Mouse (Mus musculus): Measurements from ENCODE around the gene Lrp8. TPM values are rescaled to one million over a fixed set of nuclear protein-coding genes. Genes with fewer than 3 reads are reported as not detected.

The Lrp8 gene
- polyA plus RNA-seq, 1 experiment = 10.2 TPM

GRCm38 (mm10) chr4:107853836-107854235 lies 51.8 kb downstream of the Lrp8 start:
- TF ChIP-seq CTCF (IDR thresholded peaks at IDR 0.05; ENCODE audit: control insufficient read depth, insufficient read depth, low read length) = no peak
- TF ChIP-seq POLR2A (IDR thresholded peaks at IDR 0.05; ENCODE audit: borderline replicate concordance, control insufficient read depth, low read depth, low read length) = no peak
- Histone ChIP-seq H3K27ac (ENCODE audit: control insufficient read depth, insufficient read depth, low read depth, low read length, poor library complexity) (no peak overlapping the region), H3K4me1 (ENCODE audit: control insufficient read depth, insufficient read depth, low read length) (no peaks in the 10 kb centered on the region), H3K4me3 (replicated peaks; ENCODE audit: control insufficient read depth, low read depth, low read length) (no peak overlapping the region)
- WGBS = 89% methylated on average over 7 of the region's 7 CpGs

GRCm38 (mm10) chr4:107856958-107857686 lies 55.1 kb downstream of the Lrp8 start:
- Histone ChIP-seq H3K27ac (ENCODE audit: control insufficient read depth, insufficient read depth, low read depth, low read length, poor library complexity) (no peak overlapping the region), H3K4me3 (replicated peaks; ENCODE audit: control insufficient read depth, low read depth, low read length) (no peak overlapping the region), H3K4me1 (ENCODE audit: control insufficient read depth, insufficient read depth, low read length) (no peaks in the 10 kb centered on the region)
- WGBS = 84% methylated on average over 11 of the region's 11 CpGs
- TF ChIP-seq POLR2A (IDR thresholded peaks at IDR 0.05; ENCODE audit: borderline replicate concordance, control insufficient read depth, low read depth, low read length) (no peak), CTCF (IDR thresholded peaks at IDR 0.05; ENCODE audit: control insufficient read depth, insufficient read depth, low read length) (no peak)

DNA sequence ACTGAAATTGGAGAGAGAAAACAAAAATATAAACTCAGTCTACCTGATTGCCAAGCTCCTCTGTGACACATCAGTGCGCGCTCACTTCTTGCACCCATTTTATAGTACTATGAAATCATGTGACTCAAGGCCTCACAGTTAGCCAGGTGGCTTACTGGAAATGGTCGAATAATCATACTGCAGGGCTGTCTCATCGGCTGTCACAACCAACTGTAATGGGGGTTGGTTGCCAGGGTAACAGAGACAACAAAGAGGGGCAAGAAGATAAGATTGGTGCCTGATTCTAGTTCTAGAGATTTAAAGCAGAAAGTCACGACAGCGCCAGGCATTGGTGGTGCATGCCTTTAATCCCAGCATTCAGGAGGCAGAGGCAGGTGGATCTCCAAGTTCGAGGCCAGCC lies 56.9 kb downstream of the Lrp8 start:
- 86% methylated on average over 7 of the region's 7 CpGs for WGBS
- no peak for TF ChIP-seq POLR2A (IDR thresholded peaks at IDR 0.05; ENCODE audit: borderline replicate concordance, control insufficient read depth, low read depth, low read length)
- no peak for TF ChIP-seq CTCF (IDR thresholded peaks at IDR 0.05; ENCODE audit: control insufficient read depth, insufficient read depth, low read length)
- no peak overlapping the region for H3K4me3 ChIP-seq (replicated peaks; ENCODE audit: control insufficient read depth, low read depth, low read length)
- no peaks in the 10 kb centered on the region for H3K4me1 ChIP-seq (ENCODE audit: control insufficient read depth, insufficient read depth, low read length)
- no peak overlapping the region for H3K27ac ChIP-seq (ENCODE audit: control insufficient read depth, insufficient read depth, low read depth, low read length, poor library complexity)

DNA sequence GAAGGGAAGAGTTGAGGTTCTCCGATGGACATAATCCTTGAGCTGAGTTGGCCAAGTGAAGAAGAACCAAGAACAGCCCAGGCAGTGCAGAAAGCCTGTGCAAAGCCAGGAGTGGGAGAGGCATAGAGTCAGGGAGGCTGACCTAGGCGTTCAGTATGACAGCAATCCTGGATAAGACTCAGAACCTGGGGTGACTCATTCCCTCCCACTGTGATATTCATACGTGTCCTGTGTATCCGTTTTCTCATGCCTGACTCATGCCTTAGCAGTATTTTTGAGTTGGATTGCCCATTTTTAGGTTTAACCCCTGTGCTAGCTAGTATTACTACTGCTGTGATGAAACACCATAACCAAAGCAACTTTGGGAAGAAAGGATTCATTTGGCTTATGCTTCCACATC lies 62.8 kb downstream of the Lrp8 start:
- 84% methylated on average over 4 of the region's 4 CpGs for WGBS
- Histone ChIP-seq H3K27ac (ENCODE audit: control insufficient read depth, insufficient read depth, low read depth, low read length, poor library complexity) (no peak overlapping the region), H3K4me1 (ENCODE audit: control insufficient read depth, insufficient read depth, low read length) (no peaks in the 10 kb centered on the region), H3K4me3 (replicated peaks; ENCODE audit: control insufficient read depth, low read depth, low read length) (no peak overlapping the region)
- TF ChIP-seq POLR2A (IDR thresholded peaks at IDR 0.05; ENCODE audit: borderline replicate concordance, control insufficient read depth, low read depth, low read length) = no peak
- no peak for TF ChIP-seq CTCF (IDR thresholded peaks at IDR 0.05; ENCODE audit: control insufficient read depth, insufficient read depth, low read length)

- H3K4me1 ChIP-seq (ENCODE audit: control insufficient read depth, insufficient read depth, low read length) = peaks cover 1% of the 10 kb centered on the region; the same call in 1 of the 2 replicates
- TF ChIP-seq POLR2A (IDR thresholded peaks at IDR 0.05; ENCODE audit: borderline replicate concordance, control insufficient read depth, low read depth, low read length) (peak; percentile 66), CTCF (IDR thresholded peaks at IDR 0.05; ENCODE audit: control insufficient read depth, insufficient read depth, low read length) (no peak)
- WGBS = 1% methylated on average over 48 of the region's 48 CpGs
- H3K27ac ChIP-seq (ENCODE audit: control insufficient read depth, insufficient read depth, low read depth, low read length, poor library complexity) = peak within 1 kb of the TSS; percentile 35
- H3K4me3 ChIP-seq (replicated peaks; ENCODE audit: control insufficient read depth, low read depth, low read length) = peak within 1 kb of the TSS; percentile 78
Observed at GRCm38 (mm10) chr4:107879254-107880050, 77.4 kb downstream of the Lrp8 start, which contains the start of gene Magoh. Gene Magoh (plus strand): TSS chr4:107879755.

DNA sequence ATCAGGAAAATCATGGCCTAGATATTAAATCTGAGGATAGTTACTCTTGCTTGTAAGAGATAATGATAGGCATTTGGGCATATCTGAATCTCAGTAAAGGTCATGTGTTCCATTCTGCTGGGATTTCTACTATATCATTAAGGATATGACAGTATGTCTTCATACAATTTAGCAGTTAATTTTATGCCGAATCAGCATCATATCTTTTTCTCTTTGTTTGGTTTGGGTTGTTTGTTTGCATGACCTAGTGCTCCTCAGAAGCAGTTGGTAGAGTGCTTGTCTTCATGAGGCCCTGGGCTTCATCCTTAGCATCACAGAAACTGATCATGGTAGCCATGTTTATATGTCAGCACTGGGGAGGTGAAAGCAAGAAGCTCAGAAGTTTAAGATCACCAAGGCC lies 79.6 kb downstream of the Lrp8 start:
- Histone ChIP-seq H3K27ac (ENCODE audit: control insufficient read depth, insufficient read depth, low read depth, low read length, poor library complexity) (no peak overlapping the region), H3K4me1 (ENCODE audit: control insufficient read depth, insufficient read depth, low read length) (peaks cover 1% of the 10 kb centered on the region; the same call in 1 of the 2 replicates), H3K4me3 (replicated peaks; ENCODE audit: control insufficient read depth, low read depth, low read length) (no peak overlapping the region)
- WGBS = 94% methylated on average over 1 of the region's 1 CpGs
- TF ChIP-seq POLR2A (IDR thresholded peaks at IDR 0.05; ENCODE audit: borderline replicate concordance, control insufficient read depth, low read depth, low read length) = no peak
- TF ChIP-seq CTCF (IDR thresholded peaks at IDR 0.05; ENCODE audit: control insufficient read depth, insufficient read depth, low read length) = no peak

- TF ChIP-seq CTCF (IDR thresholded peaks at IDR 0.05; ENCODE audit: control insufficient read depth, insufficient read depth, low read length) = no peak
- Histone ChIP-seq H3K4me1 (ENCODE audit: control insufficient read depth, insufficient read depth, low read length) (peaks cover 2% of the 10 kb centered on the region), H3K4me3 (replicated peaks; ENCODE audit: control insufficient read depth, low read depth, low read length) (no peak overlapping the region), H3K27ac (ENCODE audit: control insufficient read depth, insufficient read depth, low read depth, low read length, poor library complexity) (no peak overlapping the region)
- 88% methylated on average over 7 of the region's 7 CpGs for WGBS
Observed at GRCm38 (mm10) chr4:107886371-107886770, 84.3 kb downstream of the Lrp8 start.

DNA sequence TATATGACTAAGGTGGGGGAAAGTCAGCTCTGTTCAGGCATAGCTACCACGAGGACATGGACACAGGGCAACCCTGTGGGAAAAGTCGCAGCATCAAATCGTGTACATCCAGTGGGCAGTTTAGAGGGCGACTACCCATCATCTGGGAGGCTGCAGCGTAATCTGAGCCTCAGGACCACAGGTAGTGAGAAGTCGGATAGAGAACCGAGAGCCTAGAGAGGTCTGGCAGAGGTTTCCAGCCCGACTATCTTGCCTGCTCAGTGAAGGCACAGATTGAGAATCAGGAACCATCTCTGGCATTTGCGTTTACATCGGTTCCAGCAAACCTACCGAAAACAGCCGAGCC lies 87.3 kb downstream of the Lrp8 start:
- under 1% methylated on average over 12 of the region's 12 CpGs for WGBS
- H3K27ac ChIP-seq (ENCODE audit: control insufficient read depth, insufficient read depth, low read depth, low read length, poor library complexity) = peak overlapping the region; percentile 75
- H3K4me3 ChIP-seq (replicated peaks; ENCODE audit: control insufficient read depth, low read depth, low read length) = peak overlapping the region; percentile 80
- no peak for TF ChIP-seq CTCF (IDR thresholded peaks at IDR 0.05; ENCODE audit: control insufficient read depth, insufficient read depth, low read length)
- no peak for TF ChIP-seq POLR2A (IDR thresholded peaks at IDR 0.05; ENCODE audit: borderline replicate concordance, control insufficient read depth, low read depth, low read length)
- peaks cover 4% of the 10 kb centered on the region for H3K4me1 ChIP-seq (ENCODE audit: control insufficient read depth, insufficient read depth, low read length)
